Mouse (Mus musculus) layer of hippocampus, adult 18-20 months (tissue): ENCODE results near the gene Acss2. TPM values are rescaled to one million over a fixed set of nuclear protein-coding genes. Genes with fewer than 3 reads are reported as not detected.

Experiments used
- DNase-seq, 2 experiments: peaks; one replicate each; pipeline ENCODE4 v3.0.0; 2022; ENCODE audit warnings: low spot score in 2 of 2
- long read RNA-seq: library from polyadenylated mRNA; stranded (forward); transcript quantifications from one replicate; pipeline ENCODE4 v2.0.0, GENCODE M21; 2021
- total RNA-seq, 2 experiments: library from RNA; stranded (reverse); gene quantifications; 2 replicates each; pipeline ENCODE4 v1.2.3; 2021

Acss2 gene
- total RNA-seq: 10 to 100 TPM; 57.2 to 60.6 TPM
- long read RNA-seq, transcript Acss2-203 (19 exons, 2,145 nt): minor isoform, 5 of 61 reads
- long read RNA-seq, transcript Acss2-201 (18 exons, 2,931 nt): major isoform, 39 of 61 reads
- long read RNA-seq, partial matches to known transcripts: 3 of 61 reads
- long read RNA-seq, other reads (novel, unspliced or antisense): 14 of 61 reads

- peak; percentile 98 to 99 for DNase-seq
Measured at GRCm38 (mm10) chr2:155517455-155518423, at the start of gene Acss2, which contains the start of gene Ggt7. Acss2 (plus strand) TSS chr2:155517948. Ggt7 (minus strand) TSS chr2:155518237.

- peak in 1 of 2 experiments; percentile 43 for DNase-seq
Measured at GRCm38 (mm10) chr2:155472671-155473569, 44.8 kb upstream of the Acss2 start.

- DNase-seq: peak; percentile 22 to 74
Measured at GRCm38 (mm10) chr2:155473570-155474088, 44.1 kb upstream of the Acss2 start, which contains the start of gene Ncoa6. Ncoa6 (minus strand) TSS chr2:155473894.

GRCm38 (mm10) chr2:155482021-155482420 lies 35.7 kb upstream of the Acss2 start:
- DNase-seq: peak in 1 of 2 experiments; percentile 57

GRCm38 (mm10) chr2:155490998-155491397 lies 26.8 kb upstream of the Acss2 start:
- DNase-seq: no peak

- no peak for DNase-seq
Measured at GRCm38 (mm10) chr2:155502596-155502995, 15.2 kb upstream of the Acss2 start.

- peak in 1 of 2 experiments; percentile 59 for DNase-seq
Measured at GRCm38 (mm10) chr2:155504440-155505355, 13.1 kb upstream of the Acss2 start.

GRCm38 (mm10) chr2:155505811-155506210 lies 11.9 kb upstream of the Acss2 start:
- DNase-seq: no peak

- peak; percentile 54 to 77 for DNase-seq
Measured at GRCm38 (mm10) chr2:155507721-155508470, 9.9 kb upstream of the Acss2 start.

GRCm38 (mm10) chr2:155512479-155512878 lies 5.3 kb upstream of the Acss2 start:
- peak in 1 of 2 experiments; percentile 53 for DNase-seq

GRCm38 (mm10) chr2:155513543-155513942 lies 4.2 kb upstream of the Acss2 start:
- peak; percentile 45 to 60 for DNase-seq

GRCm38 (mm10) chr2:155514666-155515065 lies 3.1 kb upstream of the Acss2 start:
- peak; percentile 86 to 93 for DNase-seq

GRCm38 (mm10) chr2:155515941-155516340 lies 1.8 kb upstream of the Acss2 start:
- DNase-seq: peak in 1 of 2 experiments; percentile 87

- no peak for DNase-seq
Measured at GRCm38 (mm10) chr2:155518531-155519270, 953 bp downstream of the Acss2 start.

GRCm38 (mm10) chr2:155523706-155524105 lies 6.0 kb downstream of the Acss2 start:
- no peak for DNase-seq

GRCm38 (mm10) chr2:155524378-155524777 lies 6.6 kb downstream of the Acss2 start:
- no peak for DNase-seq

GRCm38 (mm10) chr2:155527367-155527766 lies 9.6 kb downstream of the Acss2 start:
- no peak for DNase-seq

- no peak for DNase-seq
Measured at GRCm38 (mm10) chr2:155536292-155536691, 18.5 kb downstream of the Acss2 start.
